Mouse (Mus musculus): ENCODE measurements at regions not wholly inside any gene's neighbourhood (a gene's known extent, or its start where the extent isn't known, plus 50 kb on each side); places are given as distances from the start of the nearest gene placed in this dataset.

GRCm38 (mm10) chr13:102255401-102256371, 437.7 kb upstream of the Cd180 start:
- no peak for DNase-seq (ENCODE audit: low spot score in 2 of 2)

DNA sequence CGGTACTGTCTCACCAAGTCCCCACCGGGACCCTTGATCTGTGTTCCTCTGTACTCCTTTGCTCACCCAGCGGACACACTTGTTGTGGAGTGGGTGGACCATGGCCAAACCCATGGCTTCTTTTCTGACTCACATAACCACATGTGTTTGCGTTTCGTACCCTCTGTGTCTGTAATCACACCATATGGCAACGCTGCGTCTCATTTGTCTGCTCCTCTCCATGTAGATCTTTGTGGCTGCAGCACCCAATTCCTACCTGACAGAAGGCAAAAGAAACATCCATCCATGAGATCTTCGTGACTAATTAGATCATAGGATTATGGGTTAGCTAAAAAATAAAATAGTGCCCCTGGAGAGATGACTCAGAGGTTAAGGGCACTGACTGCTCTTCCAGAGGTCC, 435.2 kb upstream of the Cd180 start:
- no peak for DNase-seq (ENCODE audit: low spot score in 2 of 2)

- DNase-seq (ENCODE audit: low spot score in 2 of 2), result no peak
Observed at GRCm38 (mm10) chr13:102273818-102274217, 419.5 kb upstream of the Cd180 start.

GRCm38 (mm10) chr13:102275296-102275695, 418.1 kb upstream of the Cd180 start:
- DNase-seq (ENCODE audit: low spot score in 2 of 2), result no peak

GRCm38 (mm10) chr13:102276885-102277284, 416.5 kb upstream of the Cd180 start:
- no peak for DNase-seq (ENCODE audit: low spot score in 2 of 2)

GRCm38 (mm10) chr13:102280198-102280597, 413.2 kb upstream of the Cd180 start:
- no peak for DNase-seq (ENCODE audit: low spot score in 2 of 2)

DNA sequence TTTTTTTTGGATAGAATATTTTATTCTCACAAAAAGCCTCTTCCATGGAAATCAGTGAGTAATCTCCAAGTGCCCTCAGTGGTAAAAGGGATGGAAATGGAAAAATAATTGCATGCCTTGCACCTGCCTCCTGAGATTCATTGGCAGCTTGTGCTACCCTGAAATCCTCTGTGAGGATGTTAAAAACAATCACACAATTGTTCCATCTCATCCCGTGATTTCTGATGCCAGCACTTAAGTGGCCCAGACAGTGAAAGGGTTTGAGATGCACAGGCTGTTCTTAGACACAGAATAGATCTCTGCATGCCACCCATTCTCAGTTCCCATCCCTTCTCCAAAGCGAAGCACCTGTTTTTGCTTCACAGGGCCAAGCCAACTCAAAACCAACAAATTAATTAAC, 398.9 kb upstream of the Cd180 start:
- DNase-seq (ENCODE audit: low spot score in 2 of 2), result no peak

- DNase-seq (ENCODE audit: low spot score in 2 of 2), result no peak
Observed at GRCm38 (mm10) chr13:102295079-102295478, 398.3 kb upstream of the Cd180 start.

DNA sequence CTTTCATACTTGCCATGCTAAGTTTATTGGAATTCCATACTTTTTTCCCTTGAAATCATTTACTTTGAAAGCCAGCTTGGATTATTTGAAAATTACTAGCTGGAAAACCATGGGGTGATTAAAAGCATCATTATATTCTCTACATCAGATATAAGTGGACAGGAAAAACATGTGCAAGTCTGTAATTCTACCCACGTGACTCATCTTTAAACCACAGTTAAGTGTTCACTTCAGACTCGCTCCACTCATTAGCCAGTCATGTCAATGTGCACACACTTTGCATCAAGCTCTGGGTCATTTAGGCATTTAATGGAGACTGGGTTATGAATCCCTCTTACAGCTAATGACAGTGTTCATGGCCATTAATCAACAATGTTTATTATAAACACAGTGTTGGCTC, 385.4 kb upstream of the Cd180 start:
- no peak for DNase-seq (ENCODE audit: low spot score in 2 of 2)

GRCm38 (mm10) chr13:102312096-102312495, 381.3 kb upstream of the Cd180 start:
- DNase-seq (ENCODE audit: low spot score in 2 of 2), result no peak

DNA sequence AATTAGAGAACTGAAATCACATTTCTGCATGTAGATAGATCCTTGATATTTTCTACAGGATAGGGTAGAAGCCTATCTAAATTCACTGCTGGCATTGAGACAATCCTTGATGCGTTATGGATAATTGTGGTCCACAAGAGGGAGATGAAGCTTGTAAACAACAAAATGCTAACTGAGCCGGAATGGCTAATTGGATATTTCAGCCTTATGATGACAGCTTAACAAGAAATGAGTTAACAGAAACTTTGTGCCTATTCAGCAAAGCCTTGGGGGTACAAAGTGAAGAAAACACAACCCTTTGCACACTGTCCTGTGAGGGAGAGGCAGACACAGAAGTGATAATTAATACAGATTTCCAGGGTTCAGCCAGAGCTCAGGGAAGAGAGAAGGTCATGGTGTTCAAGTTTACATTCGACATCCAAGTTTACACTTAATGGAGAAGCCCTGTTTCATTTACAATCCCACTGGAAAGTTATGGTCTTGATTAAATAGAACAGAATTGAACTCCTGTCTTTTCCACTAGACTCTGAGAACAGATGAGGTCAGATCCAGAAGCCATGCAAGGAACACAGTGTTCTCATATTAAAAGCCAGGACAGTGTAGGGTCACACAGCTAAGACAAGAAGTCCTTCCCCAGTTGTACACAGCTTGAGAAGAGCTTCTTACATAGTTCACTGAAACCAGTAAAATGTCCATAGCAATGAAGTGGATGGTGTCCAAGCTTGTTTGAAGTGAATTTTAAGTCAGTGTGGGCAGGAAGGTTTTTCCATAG, 377.3 kb upstream of the Cd180 start:
- DNase-seq (ENCODE audit: low spot score in 2 of 2), result no peak

- no peak for DNase-seq (ENCODE audit: low spot score in 2 of 2)
Observed at GRCm38 (mm10) chr13:102318891-102319404, 374.4 kb upstream of the Cd180 start.

GRCm38 (mm10) chr13:102319453-102319852, 373.9 kb upstream of the Cd180 start:
- no peak for DNase-seq (ENCODE audit: low spot score in 2 of 2)

DNA sequence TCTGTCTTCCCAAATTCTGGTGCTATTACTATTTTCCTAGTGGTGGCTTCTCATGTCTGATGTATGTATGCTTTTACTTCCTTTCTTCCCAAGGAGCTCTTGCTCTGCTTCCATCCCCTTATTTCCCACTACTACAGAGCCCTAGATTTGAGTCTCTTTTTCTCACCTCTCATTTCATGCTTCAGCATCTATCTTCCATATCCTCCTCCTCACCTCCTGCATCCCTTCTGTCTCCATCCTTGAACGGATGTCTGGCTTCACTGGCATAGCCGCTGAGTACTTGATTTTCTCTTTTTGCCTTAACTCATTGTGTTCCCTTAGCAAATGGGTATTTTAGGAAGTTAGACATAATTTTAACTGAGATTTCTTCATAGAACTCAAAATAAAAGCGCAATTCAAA, 369.5 kb upstream of the Cd180 start:
- DNase-seq (ENCODE audit: low spot score in 2 of 2), result no peak

DNA sequence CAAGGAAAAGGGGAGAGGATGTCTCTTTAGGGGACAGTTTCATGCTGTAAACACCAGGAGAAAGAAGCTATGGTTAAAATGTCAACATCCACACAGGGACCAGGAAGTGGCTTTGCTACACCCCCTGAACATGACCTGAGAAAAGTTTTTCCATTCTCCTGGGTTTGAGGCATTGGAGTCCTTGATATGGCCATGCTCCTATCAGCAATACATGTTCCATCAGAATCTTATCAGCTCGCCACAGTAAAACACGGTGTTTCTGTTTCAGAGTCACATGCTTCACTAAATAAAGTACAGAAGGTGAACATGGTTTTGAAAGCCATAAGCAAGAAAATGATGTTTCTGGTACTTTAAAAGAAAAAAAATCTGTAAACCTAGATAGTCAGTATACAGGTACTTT, 367.4 kb upstream of the Cd180 start:
- DNase-seq (ENCODE audit: low spot score in 2 of 2), result no peak

- DNase-seq (ENCODE audit: low spot score in 2 of 2), result no peak
Observed at GRCm38 (mm10) chr13:102326544-102326943, 366.8 kb upstream of the Cd180 start.

- DNase-seq (ENCODE audit: low spot score in 2 of 2), result no peak
Observed at GRCm38 (mm10) chr13:102333667-102334066, 359.7 kb upstream of the Cd180 start.

GRCm38 (mm10) chr13:102334131-102334534, 359.2 kb upstream of the Cd180 start:
- DNase-seq (ENCODE audit: low spot score in 2 of 2), result peak in 1 of 2 experiments; percentile 62

GRCm38 (mm10) chr13:102343236-102343635, 350.1 kb upstream of the Cd180 start:
- DNase-seq (ENCODE audit: low spot score in 2 of 2), result no peak

DNA sequence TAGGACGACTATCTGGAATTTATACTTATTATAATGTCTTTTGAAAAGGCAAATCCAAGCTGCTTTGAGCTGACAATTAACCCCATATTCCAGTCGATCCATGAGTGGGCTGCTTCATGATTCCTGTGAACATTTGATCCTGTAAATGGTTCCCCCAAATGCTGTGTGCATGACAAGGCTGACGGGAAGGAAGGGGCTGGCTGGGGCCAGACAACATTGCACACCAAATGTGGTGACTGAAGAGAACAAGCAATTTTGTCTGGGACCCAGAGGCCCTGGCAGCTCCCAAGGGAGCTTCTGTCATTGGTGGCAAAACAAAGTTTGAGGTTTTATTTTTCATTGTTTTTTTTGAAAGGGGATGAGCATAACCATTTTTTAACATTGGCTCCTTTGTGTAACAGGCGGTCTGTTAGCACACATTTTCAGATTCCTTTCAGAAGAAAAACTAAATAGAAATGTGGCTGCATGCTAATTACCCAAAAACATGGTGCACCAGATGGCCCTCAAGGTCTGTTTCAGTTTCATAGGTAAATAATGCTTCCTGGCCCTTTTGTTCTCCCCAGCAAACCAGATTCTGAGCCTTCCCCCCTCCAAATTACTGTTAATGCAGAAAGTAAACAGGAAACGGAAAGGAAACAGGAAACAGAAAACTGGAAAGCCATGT, 348.6 kb upstream of the Cd180 start:
- DNase-seq (ENCODE audit: low spot score in 2 of 2), result no peak

DNA sequence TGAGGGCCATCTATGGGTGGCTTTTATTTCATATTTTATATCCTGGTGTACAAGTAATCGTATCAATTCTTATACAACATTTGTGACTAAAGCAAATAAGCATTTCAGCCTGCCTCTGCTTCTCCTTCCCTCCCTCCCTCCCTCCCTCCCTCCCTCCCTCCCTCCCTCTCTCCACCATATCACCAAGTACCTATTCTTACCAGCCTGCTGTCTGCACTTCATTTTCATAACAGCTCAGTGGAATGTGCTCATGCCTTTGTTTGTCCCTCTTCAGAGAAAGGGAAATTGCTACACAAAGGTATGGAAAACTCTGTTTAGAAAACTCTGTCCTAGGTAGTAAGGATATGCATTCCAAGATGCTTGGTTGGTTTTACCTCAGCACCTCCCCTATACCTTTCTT, 343.9 kb upstream of the Cd180 start:
- DNase-seq (ENCODE audit: low spot score in 2 of 2), result no peak
